Mouse (Mus musculus) liver (tissue): ENCODE measurements around the gene Pnmal1.

Source experiments
- DNase-seq: peaks from one replicate; pipeline ENCODE4 v3.0.0-alpha.2; 2020; ENCODE audit warnings: mixed read lengths

The Pnmal1 gene

GRCm38 (mm10) chr7:16959539-16960187, at the start of gene Pnmal1:
TSS of gene Pnmal1 (plus strand) at chr7:16959679.
- DNase-seq, result peak; percentile 25

- no peak for DNase-seq
Observed at GRCm38 (mm10) chr7:16909909-16910308, 49.6 kb upstream of the Pnmal1 start.

- no peak for DNase-seq
Observed at GRCm38 (mm10) chr7:16911904-16912303, 47.6 kb upstream of the Pnmal1 start.

GRCm38 (mm10) chr7:16912360-16912759, 47.1 kb upstream of the Pnmal1 start:
- DNase-seq, result no peak

GRCm38 (mm10) chr7:16913806-16914452, 45.5 kb upstream of the Pnmal1 start:
- peak; percentile 64 for DNase-seq

GRCm38 (mm10) chr7:16914453-16915343, 44.8 kb upstream of the Pnmal1 start:
- no peak for DNase-seq

- DNase-seq, result no peak
Observed at GRCm38 (mm10) chr7:16915461-16916340, 43.8 kb upstream of the Pnmal1 start.

- no peak for DNase-seq
Observed at GRCm38 (mm10) chr7:16916342-16917265, 42.9 kb upstream of the Pnmal1 start.

GRCm38 (mm10) chr7:16917447-16917846, 42.0 kb upstream of the Pnmal1 start:
- no peak for DNase-seq

GRCm38 (mm10) chr7:16918014-16918413, 41.5 kb upstream of the Pnmal1 start:
- DNase-seq, result no peak

- no peak for DNase-seq
Observed at GRCm38 (mm10) chr7:16918670-16919069, 40.8 kb upstream of the Pnmal1 start.

GRCm38 (mm10) chr7:16919395-16920149, 39.9 kb upstream of the Pnmal1 start:
- DNase-seq, result peak; percentile 56

- DNase-seq, result no peak
Observed at GRCm38 (mm10) chr7:16920150-16920579, 39.3 kb upstream of the Pnmal1 start.

- no peak for DNase-seq
Observed at GRCm38 (mm10) chr7:16920818-16921791, 38.4 kb upstream of the Pnmal1 start.

GRCm38 (mm10) chr7:16921881-16922335, 37.6 kb upstream of the Pnmal1 start:
- peak; percentile 38 for DNase-seq

- DNase-seq, result peak; percentile 71
Observed at GRCm38 (mm10) chr7:16922360-16922973, 37.0 kb upstream of the Pnmal1 start.

- no peak for DNase-seq
Observed at GRCm38 (mm10) chr7:16923283-16924036, 36.0 kb upstream of the Pnmal1 start.
